Mouse (Mus musculus) stomach, postnatal 0 days (tissue): ENCODE measurements at regions not wholly inside any gene's neighbourhood (a gene's known extent, or its start where the extent isn't known, plus 50 kb on each side); places are given as distances from the start of the nearest gene placed in this dataset.

Experiments used
- ATAC-seq: fragments of 200-750 bp; cut with Nextera tagmentation; 2 replicates; pipeline ENCODE4 v1.8.0; 2017; ENCODE audit not compliant: low FRiP score, low TSS enrichment
- DNase-seq: peaks from one replicate; pipeline ENCODE4 v3.0.0-alpha.2; 2016; ENCODE audit warnings: low spot score
- H3K27ac ChIP-seq: fragments of 300-500 bp; sonication (generic); replicated peaks from 2 replicates; pipeline ENCODE4 v1.5.1; 2014; ENCODE audit warnings: mild to moderate bottlenecking, control low read depth
- H3K27me3 ChIP-seq: fragments of 300-500 bp; sonication (generic); 2 replicates; pipeline ENCODE4 v1.6.1; 2014; ENCODE audit warnings: low read length; ENCODE audit not compliant: control insufficient read depth, insufficient read depth
- H3K36me3 ChIP-seq: fragments of 300-500 bp; sonication (generic); 2 replicates; pipeline ENCODE4 v1.6.1; 2014; ENCODE audit warnings: low read length, mixed read lengths; ENCODE audit not compliant: control insufficient read depth, insufficient read depth
- H3K4me1 ChIP-seq: fragments of 300-500 bp; sonication (generic); replicated peaks from 2 replicates; pipeline ENCODE4 v1.6.1; 2014; ENCODE audit warnings: antibody characterized with exemption; ENCODE audit not compliant: control insufficient read depth, insufficient read depth
- H3K4me2 ChIP-seq: fragments of 300-500 bp; sonication (generic); replicated peaks from 2 replicates; pipeline ENCODE4 v1.6.1; 2014; ENCODE audit warnings: low read depth, mild to moderate bottlenecking, control low read depth, moderate library complexity
- H3K4me3 ChIP-seq: fragments of 300-500 bp; sonication (generic); 2 replicates; pipeline ENCODE4 v1.5.1; 2014; ENCODE audit warnings: low read depth, low read length, control low read depth
- H3K9ac ChIP-seq: fragments of 300-500 bp; sonication (generic); 2 replicates; pipeline ENCODE4 v1.6.1; 2014; ENCODE audit warnings: mild to moderate bottlenecking, low read length, control low read depth, mixed read lengths
- H3K9me3 ChIP-seq: fragments of 300-500 bp; sonication (generic); 2 replicates; pipeline ENCODE4 v1.6.1; 2016; ENCODE audit warnings: low read length; ENCODE audit not compliant: control insufficient read depth
- CTCF ChIP-seq: IDR thresholded peaks from 2 replicates; pipeline ENCODE4 v1.5.1; 2016; ENCODE audit warnings: antibody characterized with exemption, low read depth, mild to moderate bottlenecking, moderate library complexity
- EP300 ChIP-seq: optimal IDR thresholded peaks from 2 replicates; pipeline ENCODE3; 2016; ENCODE audit warnings: antibody characterized with exemption
- WGBS: fragments of 180-500 bp; shearing (Covaris S2); extraction: QIAGEN DNeasy Blood & Tissue Kit; methylation state at CpG from one replicate; pipeline ENCODE4 v1.1.7; 2014; 5-methylcytosine and 5-hydroxymethylcytosine counted together

DNA sequence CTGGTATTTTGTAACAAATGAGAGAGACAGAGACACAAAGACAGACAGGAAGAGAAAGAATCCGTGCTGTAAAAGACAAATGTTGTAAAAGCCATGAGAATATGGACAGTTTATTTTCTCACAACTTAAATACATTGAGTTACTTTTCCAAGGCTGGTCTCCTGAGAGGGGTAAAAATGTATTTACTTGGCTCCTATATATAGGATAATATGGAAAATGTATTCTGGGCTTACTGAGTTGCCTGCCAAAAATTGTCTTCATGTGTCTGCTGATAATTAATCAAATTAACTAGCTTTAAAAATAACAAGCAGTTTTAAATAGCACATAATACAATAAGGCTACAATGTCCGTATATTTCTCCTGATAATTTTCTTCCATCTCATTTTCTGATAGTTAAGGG lies 216.2 kb upstream of the Nrip1 start:
- ATAC-seq (no peak), DNase-seq (no peak)
- WGBS, result 37% methylated on average over 2 of the region's 2 CpGs
- H3K9ac ChIP-seq, result no peak overlapping the region
- no peak overlapping the region for H3K4me2 ChIP-seq
- H3K36me3 ChIP-seq, result no peaks in the 10 kb centered on the region
- no peaks in the 10 kb centered on the region; the same call in 1 of the 2 replicates for H3K27me3 ChIP-seq
- TF ChIP-seq EP300 (no peak), CTCF (no peak)
- no peaks in the 10 kb centered on the region for H3K4me1 ChIP-seq
- H3K9me3 ChIP-seq, result no peaks in the 10 kb centered on the region
- no peak overlapping the region for H3K4me3 ChIP-seq
- no peak overlapping the region for H3K27ac ChIP-seq

DNA sequence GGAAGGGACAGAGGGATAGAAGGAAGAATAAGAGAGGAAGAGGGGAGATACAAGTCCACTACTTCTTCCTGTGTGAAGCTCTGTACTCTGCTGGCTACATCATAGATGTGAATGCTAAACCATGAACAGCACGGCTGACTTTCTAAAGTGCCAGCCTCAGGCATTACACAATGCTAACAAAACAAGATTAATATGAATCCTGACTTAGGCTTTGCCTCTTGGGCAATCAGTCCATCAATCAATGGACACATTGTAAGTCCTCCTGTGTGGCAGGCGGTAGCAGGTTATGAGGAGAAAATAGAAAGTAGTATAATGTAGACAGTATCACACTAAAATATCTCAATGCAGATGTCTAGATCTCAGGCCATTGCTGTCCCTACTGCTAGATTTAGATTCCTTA lies 203.6 kb upstream of the Nrip1 start:
- H3K4me3 ChIP-seq, result no peak overlapping the region
- TF ChIP-seq EP300 (no peak), CTCF (no peak)
- no peak for DNase-seq
- H3K27me3 ChIP-seq, result no peaks in the 10 kb centered on the region
- H3K9ac ChIP-seq, result no peak overlapping the region
- H3K9me3 ChIP-seq, result no peaks in the 10 kb centered on the region
- ATAC-seq, result no peak
- H3K36me3 ChIP-seq, result no peaks in the 10 kb centered on the region
- WGBS, result 67% methylated on average over 2 of the region's 2 CpGs
- H3K4me2 ChIP-seq, result no peak overlapping the region
- no peak overlapping the region for H3K27ac ChIP-seq
- no peaks in the 10 kb centered on the region for H3K4me1 ChIP-seq

DNA sequence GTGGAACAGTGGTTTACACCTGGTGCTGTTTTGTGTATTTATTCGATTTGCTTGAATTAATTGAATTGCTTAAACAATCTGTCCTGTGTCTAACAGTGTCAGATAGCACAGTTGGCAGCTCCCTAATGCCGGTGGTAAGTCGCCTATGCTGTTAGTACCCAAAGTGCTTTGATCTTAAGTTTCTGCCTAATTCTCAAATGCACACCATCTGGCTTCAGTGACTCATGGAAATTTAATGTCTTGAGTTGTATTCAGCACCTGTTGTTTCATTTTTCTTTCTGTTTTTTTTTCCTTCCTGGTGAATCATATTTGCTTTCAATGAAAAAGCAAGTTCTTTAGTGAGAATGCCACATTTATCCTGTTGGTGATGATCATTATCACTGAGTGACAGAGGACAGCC lies 201.7 kb upstream of the Nrip1 start:
- TF ChIP-seq CTCF, result no peak
- no peak for TF ChIP-seq EP300
- Histone ChIP-seq H3K27me3 (no peaks in the 10 kb centered on the region), H3K9me3 (no peaks in the 10 kb centered on the region), H3K27ac (no peak overlapping the region), H3K4me1 (no peaks in the 10 kb centered on the region), H3K4me3 (no peak overlapping the region), H3K4me2 (no peak overlapping the region), H3K9ac (no peak overlapping the region), H3K36me3 (no peaks in the 10 kb centered on the region)
- ATAC-seq (no peak), DNase-seq (no peak)
- WGBS, result 59% methylated on average over 3 of the region's 3 CpGs

DNA sequence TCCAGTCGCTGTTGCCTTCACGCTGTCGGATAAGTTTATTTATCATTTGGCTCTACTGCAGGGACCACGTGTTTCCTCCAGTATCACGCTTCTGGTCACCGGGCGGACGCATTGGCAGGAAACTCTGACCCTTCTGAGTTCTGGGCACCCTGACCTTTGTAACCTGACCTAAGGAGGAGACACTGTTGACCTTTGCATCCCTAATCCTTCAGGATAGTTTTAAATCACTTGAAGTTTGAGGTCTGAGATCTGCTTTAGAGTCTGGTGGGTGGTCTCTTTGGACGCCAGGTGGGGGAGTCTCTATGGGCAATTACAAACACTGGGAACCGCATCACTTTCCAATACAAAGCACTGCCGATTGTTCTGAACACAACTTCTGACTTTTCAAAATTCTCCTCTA lies 192.6 kb upstream of the Nrip1 start:
- 34% methylated on average over 11 of the region's 11 CpGs for WGBS

DNA sequence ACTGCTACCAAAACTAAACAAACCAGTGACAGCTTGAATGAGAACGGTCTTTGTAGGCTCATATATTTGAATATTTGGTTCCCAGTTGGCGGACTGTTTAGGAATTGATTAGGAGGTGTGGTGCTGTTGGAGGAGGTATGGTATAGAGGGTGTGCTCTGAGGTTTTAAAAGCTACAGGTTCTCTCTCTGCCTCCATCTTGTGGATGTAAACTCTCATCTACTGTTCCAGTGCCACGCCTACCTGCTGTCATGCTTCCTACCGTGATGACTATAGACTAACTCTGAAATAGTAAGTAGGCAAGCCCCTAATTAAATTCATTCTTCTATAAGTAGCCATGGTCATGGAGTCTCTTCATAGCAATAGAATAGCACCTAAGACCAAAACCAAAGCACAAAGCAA lies 181.2 kb upstream of the Nrip1 start:
- Histone ChIP-seq H3K27ac (no peak overlapping the region), H3K4me1 (no peaks in the 10 kb centered on the region), H3K9me3 (no peaks in the 10 kb centered on the region), H3K4me2 (no peak overlapping the region), H3K4me3 (no peak overlapping the region), H3K9ac (no peak overlapping the region), H3K36me3 (no peaks in the 10 kb centered on the region), H3K27me3 (no peaks in the 10 kb centered on the region)
- DNase-seq (no peak), ATAC-seq (no peak)
- WGBS, result 81% methylated on average over 4 of the region's 4 CpGs
- TF ChIP-seq CTCF (peak; percentile 33; the same call in 1 of the 2 replicates), EP300 (no peak)

More for the DNA sequence above, 192.6 kb upstream of the Nrip1 start:
- TF ChIP-seq EP300 (no peak), CTCF (no peak)
- Histone ChIP-seq H3K4me2 (no peak overlapping the region), H3K27me3 (no peaks in the 10 kb centered on the region), H3K9me3 (no peaks in the 10 kb centered on the region), H3K4me3 (no peak overlapping the region), H3K36me3 (no peaks in the 10 kb centered on the region), H3K4me1 (no peaks in the 10 kb centered on the region), H3K9ac (no peak overlapping the region), H3K27ac (no peak overlapping the region)
- ATAC-seq (no peak), DNase-seq (no peak)

DNA sequence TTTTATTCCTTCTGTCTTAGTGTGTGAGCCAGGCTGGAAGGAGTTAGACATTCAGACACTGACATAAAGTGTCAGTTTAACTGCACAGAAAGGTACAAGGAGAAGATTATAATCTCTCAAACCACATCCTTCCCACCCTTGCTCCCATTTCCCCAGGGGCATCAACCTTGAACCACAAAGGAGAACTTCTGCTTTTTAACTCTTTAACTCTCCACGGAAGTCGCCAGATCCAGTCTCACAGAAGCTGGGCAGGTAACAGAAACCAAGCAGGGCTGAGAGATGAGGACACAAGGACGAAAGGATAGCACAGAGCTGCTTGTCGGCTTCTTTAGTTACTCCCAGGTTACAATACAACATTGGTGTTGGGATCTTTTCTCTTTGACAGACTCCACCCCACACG lies 176.0 kb upstream of the Nrip1 start:
- TF ChIP-seq EP300, result no peak
- no peak for TF ChIP-seq CTCF
- H3K4me3 ChIP-seq, result no peak overlapping the region
- ATAC-seq (no peak), DNase-seq (no peak)
- H3K9ac ChIP-seq, result no peak overlapping the region
- 89% methylated on average over 5 of the region's 5 CpGs for WGBS
- no peak overlapping the region for H3K4me2 ChIP-seq
- no peaks in the 10 kb centered on the region for H3K36me3 ChIP-seq
- H3K27ac ChIP-seq, result no peak overlapping the region
- no peaks in the 10 kb centered on the region for H3K9me3 ChIP-seq
- H3K4me1 ChIP-seq, result no peaks in the 10 kb centered on the region
- no peaks in the 10 kb centered on the region for H3K27me3 ChIP-seq
